Mouse (Mus musculus) midbrain, embryonic 12.5 days (tissue): ENCODE results near the gene Tmem204. TPM values are rescaled to one million over a fixed set of nuclear protein-coding genes. Genes with fewer than 3 reads are reported as not detected.

Experiments
- polyA plus RNA-seq: library from polyadenylated mRNA; unstranded; fragments of >200 nt; fragmentation: Nextera tagmentation; extraction: Ambion mirVana; gene quantifications from 2 replicates; pipeline ENCODE4 v1.2.1, GENCODE M21; 2016

Gene Tmem204
- polyA plus RNA-seq, 1 experiment from 2014 or later: 10.4 TPM

Other genes starting within 250 kb of the Tmem204 start
- gene Hagh, start 243.4 kb downstream of the Tmem204 start, polyA plus RNA-seq: 29.4 and 31.2 TPM in 2 replicates
- gene Fahd1, start 233.2 kb downstream of the Tmem204 start, polyA plus RNA-seq: 18.1 and 20.5 TPM in 2 replicates
- gene Igfals, start 217.6 kb downstream of the Tmem204 start, polyA plus RNA-seq: 0.17 and 0.27 TPM in 2 replicates
- 64.0 and 70.3 TPM in 2 replicates for gene Nubp2, start 197.2 kb downstream of the Tmem204 start, polyA plus RNA-seq
- gene Spsb3, start 196.9 kb downstream of the Tmem204 start, polyA plus RNA-seq: 52.8 and 52.9 TPM in 2 replicates
- 42.6 and 43.6 TPM in 2 replicates for gene Eme2, start 188.5 kb downstream of the Tmem204 start, polyA plus RNA-seq
- 88.0 and 89.8 TPM in 2 replicates for gene Mrps34, start 188.5 kb downstream of the Tmem204 start, polyA plus RNA-seq
- 43.2 and 54.2 TPM in 2 replicates for gene Nme3, start 187.1 kb downstream of the Tmem204 start, polyA plus RNA-seq
- gene Mapk8ip3, start 146.6 kb downstream of the Tmem204 start, polyA plus RNA-seq: 78.7 and 80.0 TPM in 2 replicates
- 279 and 292 TPM in 2 replicates for gene Jpt2, start 122.9 kb downstream of the Tmem204 start, polyA plus RNA-seq
- 12.8 and 15.0 TPM in 2 replicates for gene Cramp1l, start 67.8 kb downstream of the Tmem204 start, polyA plus RNA-seq
- gene Ift140, start 67.5 kb downstream of the Tmem204 start, polyA plus RNA-seq: 28.4 and 28.6 TPM in 2 replicates
- 45.5 and 46.3 TPM in 2 replicates for gene Telo2, start 32.4 kb upstream of the Tmem204 start, polyA plus RNA-seq
- not detected in 2 replicates for gene Ptx4, start 37.2 kb upstream of the Tmem204 start, polyA plus RNA-seq
- gene Clcn7, start 49.8 kb upstream of the Tmem204 start, polyA plus RNA-seq: 26.8 and 28.7 TPM in 2 replicates
- gene Ccdc154, start 78.9 kb upstream of the Tmem204 start, polyA plus RNA-seq: not detected in 2 replicates
- not detected in 2 replicates for gene Gm38655, start 91.9 kb upstream of the Tmem204 start, polyA plus RNA-seq
- gene BC003965, start 101.0 kb upstream of the Tmem204 start, polyA plus RNA-seq: 33.4 and 33.6 TPM in 2 replicates
- gene Unkl, start 104.8 kb upstream of the Tmem204 start, polyA plus RNA-seq: 10.0 and 10.9 TPM in 2 replicates
- 66.8 and 68.4 TPM in 2 replicates for gene Gnptg, start 156.5 kb upstream of the Tmem204 start, polyA plus RNA-seq
- 67.2 and 67.7 TPM in 2 replicates for gene Tsr3, start 156.6 kb upstream of the Tmem204 start, polyA plus RNA-seq
- 4.2 and 4.6 TPM in 2 replicates for gene Baiap3, start 172.8 kb upstream of the Tmem204 start, polyA plus RNA-seq
- gene Ube2i, start 191.0 kb upstream of the Tmem204 start, polyA plus RNA-seq: 818 and 823 TPM in 2 replicates
- not detected in 2 replicates for gene Prss34, start 214.8 kb upstream of the Tmem204 start, polyA plus RNA-seq
- not detected in 2 replicates for gene Prss28, start 225.1 kb upstream of the Tmem204 start, polyA plus RNA-seq
- gene Prss29, start 235.1 kb upstream of the Tmem204 start, polyA plus RNA-seq: not detected in 2 replicates